Mouse (Mus musculus): ENCODE results near the gene Dph7. TPM values are rescaled to one million over a fixed set of nuclear protein-coding genes. Genes with fewer than 3 reads are reported as not detected.
A peak's percentile ranks its signal among the peaks of the same experiment; 100 is the strongest.

Gene Dph7
- polyA plus RNA-seq, 1 experiment from 2014 or later = 17.2 TPM

DNA sequence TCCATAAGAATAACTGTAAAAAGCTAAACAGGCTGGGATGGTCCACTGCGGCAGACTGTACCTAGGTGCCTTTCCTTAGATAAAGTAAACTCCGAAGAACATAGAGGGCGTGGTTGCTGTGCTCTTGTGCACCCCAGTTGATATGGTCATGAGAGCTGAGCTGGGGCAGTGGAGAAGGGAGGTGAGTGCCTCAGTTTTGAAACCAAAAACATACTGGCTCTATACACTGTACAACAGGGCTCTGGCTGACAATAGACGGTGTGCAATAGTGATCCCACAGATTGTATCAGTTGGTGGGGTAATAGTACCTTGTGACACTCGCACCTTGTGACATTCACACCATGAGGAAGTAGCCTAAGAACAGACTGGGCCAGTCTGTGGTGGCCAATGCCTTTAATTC lies 14.8 kb downstream of the Dph7 start:
- Histone ChIP-seq H3K9ac (ENCODE audit: low read depth, low read length) (no peak overlapping the region), H3K27ac (ENCODE audit: low read depth, low read length) (no peak overlapping the region; the same call in 1 of the 2 replicates), H3K27me3 (ENCODE audit: control insufficient read depth, insufficient read depth, low read length) (no peaks in the 10 kb centered on the region), H3K9me3 (replicated peaks; ENCODE audit: control insufficient read depth, low read length) (no peaks in the 10 kb centered on the region), H3K4me2 (peak overlapping the region; percentile 99), H3K4me3 (ENCODE audit: low read depth, low read length) (peak overlapping the region; percentile 83), H3K4me1 (ENCODE audit: control insufficient read depth, insufficient read depth, low read length) (peaks cover 11% of the 10 kb centered on the region), H3K36me3 (ENCODE audit: control insufficient read depth, insufficient read depth, low read length) (peaks cover 4% of the 10 kb centered on the region; the same call in 1 of the 2 replicates)
- no peak for ATAC-seq (replicated peaks; ENCODE audit: insufficient number of reproducible peaks, low FRiP score, low TSS enrichment)
- WGBS (ENCODE audit: insufficient replicate concordance) = 83% methylated on average over 5 of the region's 5 CpGs

DNA sequence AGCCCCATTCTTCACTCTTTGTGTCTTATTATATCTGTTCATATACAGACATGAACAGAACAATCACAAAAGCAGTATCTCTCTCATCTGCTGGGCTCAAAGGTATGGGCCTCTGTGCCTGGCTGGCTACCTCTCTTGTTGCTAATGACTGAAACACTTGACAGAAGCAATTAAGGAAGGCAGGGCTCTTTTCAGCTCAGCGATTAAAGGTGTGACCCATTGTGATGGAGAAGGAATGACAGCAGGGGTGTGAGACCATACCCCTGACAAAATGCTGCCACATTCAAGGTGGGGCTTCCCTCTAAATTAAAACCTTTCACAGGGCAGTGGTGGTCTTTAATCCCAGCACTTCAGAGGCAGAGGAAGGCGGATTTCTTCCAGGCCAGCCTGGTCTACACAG lies 25.6 kb downstream of the Dph7 start:
- Histone ChIP-seq H3K4me2 (no peak overlapping the region), H3K4me1 (ENCODE audit: control insufficient read depth, insufficient read depth, low read length) (no peaks in the 10 kb centered on the region), H3K4me3 (ENCODE audit: low read depth, low read length) (no peak overlapping the region), H3K9ac (ENCODE audit: low read depth, low read length) (no peak overlapping the region), H3K27ac (ENCODE audit: low read depth, low read length) (no peak overlapping the region), H3K27me3 (ENCODE audit: control insufficient read depth, insufficient read depth, low read length) (no peaks in the 10 kb centered on the region), H3K9me3 (replicated peaks; ENCODE audit: control insufficient read depth, low read length) (no peaks in the 10 kb centered on the region), H3K36me3 (ENCODE audit: control insufficient read depth, insufficient read depth, low read length) (no peaks in the 10 kb centered on the region)
- 51% methylated on average over 2 of the region's 2 CpGs for whole genome bisulfite sequencing (ENCODE audit: insufficient replicate concordance)
- ATAC-seq (replicated peaks; ENCODE audit: insufficient number of reproducible peaks, low FRiP score, low TSS enrichment) = no peak

- no peaks in the 10 kb centered on the region for H3K27me3 ChIP-seq (ENCODE audit: control insufficient read depth, insufficient read depth, low read length)
- H3K9me3 ChIP-seq (replicated peaks; ENCODE audit: control insufficient read depth, low read length) = no peaks in the 10 kb centered on the region
- no peak for ATAC-seq (replicated peaks; ENCODE audit: insufficient number of reproducible peaks, low FRiP score, low TSS enrichment)
- no peaks in the 10 kb centered on the region for H3K36me3 ChIP-seq (ENCODE audit: control insufficient read depth, insufficient read depth, low read length)
- H3K4me2 ChIP-seq = no peak overlapping the region
- no peak overlapping the region for H3K9ac ChIP-seq (ENCODE audit: low read depth, low read length)
- H3K4me1 ChIP-seq (ENCODE audit: control insufficient read depth, insufficient read depth, low read length) = no peaks in the 10 kb centered on the region
- no peak overlapping the region for H3K4me3 ChIP-seq (ENCODE audit: low read depth, low read length)
- H3K27ac ChIP-seq (ENCODE audit: low read depth, low read length) = no peak overlapping the region
- 94% methylated on average over 6 of the region's 6 CpGs for WGBS (ENCODE audit: insufficient replicate concordance)
Observed at GRCm38 (mm10) chr2:24995332-24995731, 33.1 kb downstream of the Dph7 start.

- H3K27me3 ChIP-seq (ENCODE audit: control insufficient read depth, insufficient read depth, low read length) = no peaks in the 10 kb centered on the region
- no peak overlapping the region for H3K4me2 ChIP-seq
- H3K9ac ChIP-seq (ENCODE audit: low read depth, low read length) = no peak overlapping the region
- no peak overlapping the region for H3K27ac ChIP-seq (ENCODE audit: low read depth, low read length)
- 89% methylated on average over 2 of the region's 2 CpGs for WGBS (ENCODE audit: insufficient replicate concordance)
- no peaks in the 10 kb centered on the region for H3K9me3 ChIP-seq (replicated peaks; ENCODE audit: control insufficient read depth, low read length)
- no peaks in the 10 kb centered on the region for H3K36me3 ChIP-seq (ENCODE audit: control insufficient read depth, insufficient read depth, low read length)
- no peak overlapping the region for H3K4me3 ChIP-seq (ENCODE audit: low read depth, low read length)
- no peaks in the 10 kb centered on the region for H3K4me1 ChIP-seq (ENCODE audit: control insufficient read depth, insufficient read depth, low read length)
- ATAC-seq (replicated peaks; ENCODE audit: insufficient number of reproducible peaks, low FRiP score, low TSS enrichment) = no peak
Observed at GRCm38 (mm10) chr2:24996471-24996870, 34.3 kb downstream of the Dph7 start.

GRCm38 (mm10) chr2:25000544-25001235 lies 38.5 kb downstream of the Dph7 start:
- H3K27ac ChIP-seq (ENCODE audit: low read depth, low read length) = no peak overlapping the region
- WGBS (ENCODE audit: insufficient replicate concordance) = 76% methylated on average over 3 of the region's 3 CpGs
- no peaks in the 10 kb centered on the region for H3K27me3 ChIP-seq (ENCODE audit: control insufficient read depth, insufficient read depth, low read length)
- no peaks in the 10 kb centered on the region for H3K4me1 ChIP-seq (ENCODE audit: control insufficient read depth, insufficient read depth, low read length)
- H3K9ac ChIP-seq (ENCODE audit: low read depth, low read length) = no peak overlapping the region
- no peak overlapping the region for H3K4me3 ChIP-seq (ENCODE audit: low read depth, low read length)
- no peak overlapping the region for H3K4me2 ChIP-seq
- no peak for ATAC-seq (replicated peaks; ENCODE audit: insufficient number of reproducible peaks, low FRiP score, low TSS enrichment)
- H3K36me3 ChIP-seq (ENCODE audit: control insufficient read depth, insufficient read depth, low read length) = no peaks in the 10 kb centered on the region
- no peaks in the 10 kb centered on the region for H3K9me3 ChIP-seq (replicated peaks; ENCODE audit: control insufficient read depth, low read length)

DNA sequence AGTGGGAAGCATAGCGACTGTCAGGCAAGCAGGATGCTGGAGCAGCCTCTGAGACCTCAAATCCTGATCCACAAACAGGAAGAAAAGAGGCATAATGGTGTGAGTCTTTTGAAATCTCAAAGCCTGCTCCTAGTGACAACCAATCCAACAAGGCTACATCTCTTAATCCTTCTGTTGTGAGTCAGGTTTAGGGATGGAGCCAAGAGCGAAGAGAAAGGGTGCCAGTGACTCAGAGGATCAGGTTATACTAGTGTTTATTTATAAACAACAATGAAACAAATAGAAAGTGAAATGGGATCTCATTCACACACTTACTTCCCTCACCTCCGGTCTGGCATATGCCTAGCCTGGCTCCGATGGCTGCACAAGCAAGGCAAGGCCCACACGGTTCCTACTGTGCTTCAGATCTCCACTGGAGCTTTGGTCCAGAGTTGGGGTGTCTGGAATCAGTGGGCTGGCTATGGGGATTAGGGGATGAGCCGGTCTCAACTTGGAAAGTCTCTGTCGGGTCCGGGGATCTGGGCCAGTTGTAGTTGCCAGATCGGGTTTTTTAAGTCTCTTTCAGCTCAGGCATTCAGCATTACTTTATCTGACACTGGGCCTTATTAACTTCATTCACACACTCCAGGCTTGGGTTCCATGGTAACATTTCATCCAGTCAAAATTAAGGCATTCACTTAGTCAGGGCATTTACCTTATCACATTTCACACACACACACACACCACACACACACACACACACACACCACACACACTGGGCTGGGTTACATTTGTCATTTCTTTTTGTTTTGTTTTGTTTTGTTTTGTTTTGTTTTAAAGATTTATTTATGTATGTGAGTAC lies 42.0 kb downstream of the Dph7 start:
- no peaks in the 10 kb centered on the region for H3K27me3 ChIP-seq (ENCODE audit: control insufficient read depth, insufficient read depth, low read length)
- H3K4me2 ChIP-seq = no peak overlapping the region
- H3K36me3 ChIP-seq (ENCODE audit: control insufficient read depth, insufficient read depth, low read length) = no peaks in the 10 kb centered on the region
- ATAC-seq (replicated peaks; ENCODE audit: insufficient number of reproducible peaks, low FRiP score, low TSS enrichment) = no peak
- 74% methylated on average over 9 of the region's 9 CpGs for WGBS (ENCODE audit: insufficient replicate concordance)
- no peak overlapping the region for H3K4me3 ChIP-seq (ENCODE audit: low read depth, low read length)
- H3K27ac ChIP-seq (ENCODE audit: low read depth, low read length) = no peak overlapping the region
- no peaks in the 10 kb centered on the region for H3K4me1 ChIP-seq (ENCODE audit: control insufficient read depth, insufficient read depth, low read length)
- no peak overlapping the region for H3K9ac ChIP-seq (ENCODE audit: low read depth, low read length)
- H3K9me3 ChIP-seq (replicated peaks; ENCODE audit: control insufficient read depth, low read length) = no peaks in the 10 kb centered on the region

GRCm38 (mm10) chr2:25006767-25007166 lies 44.6 kb downstream of the Dph7 start:
- no peak overlapping the region for H3K27ac ChIP-seq (ENCODE audit: low read depth, low read length)
- no peaks in the 10 kb centered on the region for H3K4me1 ChIP-seq (ENCODE audit: control insufficient read depth, insufficient read depth, low read length)
- 74% methylated on average over 1 of the region's 1 CpGs for WGBS (ENCODE audit: insufficient replicate concordance)
- H3K27me3 ChIP-seq (ENCODE audit: control insufficient read depth, insufficient read depth, low read length) = no peaks in the 10 kb centered on the region
- ATAC-seq (replicated peaks; ENCODE audit: insufficient number of reproducible peaks, low FRiP score, low TSS enrichment) = no peak
- H3K4me3 ChIP-seq (ENCODE audit: low read depth, low read length) = no peak overlapping the region
- no peak overlapping the region for H3K4me2 ChIP-seq
- no peaks in the 10 kb centered on the region for H3K9me3 ChIP-seq (replicated peaks; ENCODE audit: control insufficient read depth, low read length)
- no peak overlapping the region for H3K9ac ChIP-seq (ENCODE audit: low read depth, low read length)
- H3K36me3 ChIP-seq (ENCODE audit: control insufficient read depth, insufficient read depth, low read length) = no peaks in the 10 kb centered on the region

GRCm38 (mm10) chr2:25008250-25008649 lies 46.0 kb downstream of the Dph7 start:
- Histone ChIP-seq H3K9ac (ENCODE audit: low read depth, low read length) (no peak overlapping the region), H3K27ac (ENCODE audit: low read depth, low read length) (no peak overlapping the region), H3K27me3 (ENCODE audit: control insufficient read depth, insufficient read depth, low read length) (no peaks in the 10 kb centered on the region), H3K9me3 (replicated peaks; ENCODE audit: control insufficient read depth, low read length) (no peaks in the 10 kb centered on the region), H3K36me3 (ENCODE audit: control insufficient read depth, insufficient read depth, low read length) (no peaks in the 10 kb centered on the region), H3K4me2 (no peak overlapping the region), H3K4me1 (ENCODE audit: control insufficient read depth, insufficient read depth, low read length) (no peaks in the 10 kb centered on the region), H3K4me3 (ENCODE audit: low read depth, low read length) (no peak overlapping the region)
- ATAC-seq (replicated peaks; ENCODE audit: insufficient number of reproducible peaks, low FRiP score, low TSS enrichment) = no peak
